Mouse (Mus musculus) lung, postnatal 0 days (tissue): Measurements from ENCODE around the gene Olfr222.

Source experiments
- CTCF ChIP-seq: IDR thresholded peaks from 2 replicates; pipeline ENCODE4 v1.5.1; 2016; ENCODE audit warnings: antibody characterized with exemption, mild to moderate bottlenecking
- EP300 ChIP-seq: IDR thresholded peaks from 2 replicates; pipeline ENCODE4 v1.6.1; 2016; ENCODE audit warnings: antibody characterized with exemption, mild to moderate bottlenecking, control low read depth

DNA sequence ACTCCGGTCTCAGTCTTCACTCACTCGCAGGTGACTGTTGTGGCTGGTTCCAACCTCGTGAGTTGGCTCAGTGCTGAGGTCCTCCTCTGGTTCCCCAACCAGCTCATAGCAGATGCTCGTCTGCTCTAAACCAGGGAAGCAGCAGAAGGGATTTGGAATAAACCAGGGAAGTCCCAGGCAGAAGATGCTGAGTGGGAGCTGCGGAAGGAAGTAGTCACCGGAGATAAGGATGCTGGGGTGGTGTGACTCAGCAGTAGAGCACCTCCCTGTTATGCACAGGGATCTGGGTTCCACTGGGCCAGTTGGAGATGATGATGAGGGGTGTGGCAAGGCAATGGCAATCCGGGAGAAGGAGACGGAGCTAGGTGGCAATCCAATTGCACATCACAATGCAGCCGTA, 32.0 kb downstream of the Olfr222 start:
- TF ChIP-seq CTCF (no peak), EP300 (no peak)
